Mouse (Mus musculus): Measurements from ENCODE around the gene Ipp.

GRCm38 (mm10) chr4:116481322-116481721 is 26.0 kb upstream of the Ipp start:
- no peak for TF ChIP-seq CTCF (IDR thresholded peaks at IDR 0.05; ENCODE audit: insufficient read depth, low read depth, low read length)
- no peak for TF ChIP-seq POLR2A (IDR thresholded peaks at IDR 0.05; ENCODE audit: insufficient read depth, low read depth, low read length)

All from olfactory bulb, adult 2 months (tissue).